Mouse (Mus musculus) Patski (cell line): ENCODE results near the gene Galnt7. TPM values are rescaled to one million over a fixed set of nuclear protein-coding genes. Genes with fewer than 3 reads are reported as not detected.
A peak's percentile ranks its signal among the peaks of the same experiment; 100 is the strongest.

Source experiments
- ATAC-seq: fragments of 100-300 bp; one replicate; pipeline ENCODE4 v1.8.0; 2021
- CTCF ChIA-PET: fragments of 350-600 bp; sonication (Branson Sonifier 250); formaldehyde crosslinking; loops from one replicate; lab custom pipeline; 2022; ENCODE audit warnings: inconsistent platforms; lab: Charles Lee
- POLR2A ChIA-PET: fragments of 350-600 bp; sonication (Branson Sonifier 250); formaldehyde crosslinking; loops from one replicate; lab custom pipeline; 2022; ENCODE audit warnings: antibody characterized with exemption, inconsistent platforms; lab: Charles Lee
- DNase-seq: peaks from one replicate; pipeline ENCODE4 v3.0.0-alpha.2; 2011; ENCODE audit warnings: low read depth, low spot score
- H3K27me3 ChIP-seq: fragments of 371-371 bp; one replicate; pipeline ENCODE4 v1.5.1; 2021
- CTCF ChIP-seq: fragments of 100-300 bp; IDR thresholded peaks from one replicate; pipeline ENCODE4 v1.5.1; 2021
- in situ Hi-C: fragments of 300-500 bp; cut with MboI; formaldehyde crosslinking; loops from 3 replicates; pipeline ENCODE4 v1.11.1; 2018; ENCODE audit warnings: low pct_unique_long_range_greater_than_20kb, mixed read lengths
- polyA plus RNA-seq: library from polyadenylated mRNA; unstranded; gene quantifications from one replicate; pipeline ENCODE4 v1.2.3, GENCODE M21; 2021

Galnt7 gene
- polyA plus RNA-seq, 1 experiment from 2014 or later, result 21.8 TPM

GRCm38 (mm10) chr8:57586667-57587066 is 66.2 kb downstream of the Galnt7 start:
- ATAC-seq (no peak), DNase-seq (no peak)
- in situ Hi-C loops, result loop anchor here (5.0 kb wide), 1 partner anchor 76 kb away; no protein-coding TSS in a partner anchor
- H3K27me3 ChIP-seq, result no peaks in the 10 kb centered on the region
- CTCF ChIA-PET, result interaction anchor here (1.6 kb wide), 1 partner anchor 13 kb away, joined by 3 read pairs; no protein-coding TSS in a partner anchor
- TF ChIP-seq CTCF, result no peak
- POLR2A ChIA-PET, result no interaction called here

- in situ Hi-C loops, result loop anchor here (5.0 kb wide), 1 partner anchor 76 kb away; no protein-coding TSS in a partner anchor
- ATAC-seq, result no peak
- H3K27me3 ChIP-seq, result no peaks in the 10 kb centered on the region
- no peak for DNase-seq
- TF ChIP-seq CTCF, result no peak
- ChIA-PET POLR2A (no interaction called here), CTCF (no interaction called here)
Measured at GRCm38 (mm10) chr8:57585831-57586230, 67.0 kb downstream of the Galnt7 start.

GRCm38 (mm10) chr8:57585128-57585442 is 67.7 kb downstream of the Galnt7 start:
- CTCF ChIA-PET, result interaction anchor here (1.1 to 1.6 kb wide), 2 partner anchors 9 to 11 kb away, joined by 3 to 4 read pairs; no protein-coding TSS in a partner anchor
- no peak for DNase-seq
- no peak for ATAC-seq
- POLR2A ChIA-PET, result no interaction called here
- no peaks in the 10 kb centered on the region for H3K27me3 ChIP-seq
- in situ Hi-C loops, result loop anchor here (5.0 kb wide), 1 partner anchor 77 kb away; no protein-coding TSS in a partner anchor
- TF ChIP-seq CTCF, result no peak

GRCm38 (mm10) chr8:57584416-57585127 is 68.3 kb downstream of the Galnt7 start:
- POLR2A ChIA-PET, result no interaction called here
- no peak for DNase-seq
- in situ Hi-C loops, result loop anchor here (5.0 kb wide), 1 partner anchor 78 kb away; no protein-coding TSS in a partner anchor
- TF ChIP-seq CTCF, result no peak
- CTCF ChIA-PET, result interaction anchor here (1.1 to 1.6 kb wide), 2 partner anchors 10 kb away, joined by 3 to 4 read pairs; no protein-coding TSS in a partner anchor
- H3K27me3 ChIP-seq, result no peaks in the 10 kb centered on the region
- no peak for ATAC-seq

- DNase-seq (no peak), ATAC-seq (no peak)
- in situ Hi-C loops, result loop anchor here (5.0 kb wide), 1 partner anchor 217 kb away; no protein-coding TSS in a partner anchor
- no peaks in the 10 kb centered on the region for H3K27me3 ChIP-seq
- TF ChIP-seq CTCF, result no peak
- ChIA-PET CTCF (interaction anchor here (2.1 to 4.2 kb wide), 2 partner anchors 212 to 221 kb away, joined by 10 to 13 read pairs; no protein-coding TSS in a partner anchor), POLR2A (no interaction called here)
Measured at GRCm38 (mm10) chr8:57579845-57580244, 73.0 kb downstream of the Galnt7 start.

GRCm38 (mm10) chr8:57577301-57577700 is 75.5 kb downstream of the Galnt7 start:
- no peaks in the 10 kb centered on the region for H3K27me3 ChIP-seq
- ChIA-PET CTCF (interaction anchor here (1.0 to 4.2 kb wide), 4 partner anchors 12 to 223 kb away, joined by 3 to 13 read pairs (median 4); no protein-coding TSS in a partner anchor), POLR2A (no interaction called here)
- TF ChIP-seq CTCF, result no peak
- in situ Hi-C loops, result loop anchor here (5.0 kb wide), 1 partner anchor 220 kb away; no protein-coding TSS in a partner anchor
- DNase-seq (no peak), ATAC-seq (no peak)

GRCm38 (mm10) chr8:57576238-57576637 is 76.6 kb downstream of the Galnt7 start:
- POLR2A ChIA-PET, result no interaction called here
- in situ Hi-C loops, result loop anchor here (5.0 kb wide), 1 partner anchor 221 kb away; no protein-coding TSS in a partner anchor
- DNase-seq (no peak), ATAC-seq (no peak)
- no peak for TF ChIP-seq CTCF
- CTCF ChIA-PET, result interaction anchor here (2.9 to 4.2 kb wide), 2 partner anchors 215 to 224 kb away, joined by 13 to 34 read pairs; no protein-coding TSS in a partner anchor
- no peaks in the 10 kb centered on the region for H3K27me3 ChIP-seq

- no peak for DNase-seq
- in situ Hi-C loops, result loop anchor here (5.0 kb wide), 1 partner anchor 222 kb away; no protein-coding TSS in a partner anchor
- no peaks in the 10 kb centered on the region for H3K27me3 ChIP-seq
- POLR2A ChIA-PET, result no interaction called here
- no peak for TF ChIP-seq CTCF
- ATAC-seq, result no peak
- CTCF ChIA-PET, result interaction anchor here (0.7 to 2.9 kb wide), 15 partner anchors 8 to 236 kb away, joined by 3 to 34 read pairs (median 9); no protein-coding TSS in a partner anchor
Measured at GRCm38 (mm10) chr8:57575336-57575735, 77.5 kb downstream of the Galnt7 start.

GRCm38 (mm10) chr8:57574398-57574797 is 78.4 kb downstream of the Galnt7 start:
- peak; percentile 76 for ATAC-seq

GRCm38 (mm10) chr8:57573844-57574243 is 79.0 kb downstream of the Galnt7 start:
- in situ Hi-C loops, result no loop called here
- H3K27me3 ChIP-seq, result no peaks in the 10 kb centered on the region
- ATAC-seq, result no peak
- ChIA-PET CTCF (interaction anchor here (0.8 to 2.9 kb wide), 23 partner anchors 8 to 237 kb away, joined by 3 to 34 read pairs (median 5); no protein-coding TSS in a partner anchor), POLR2A (no interaction called here)
- DNase-seq, result no peak
- no peak for TF ChIP-seq CTCF

More at GRCm38 (mm10) chr8:57574398-57574797, 78.4 kb downstream of the Galnt7 start:
- ChIA-PET POLR2A (no interaction called here), CTCF (interaction anchor here (0.7 to 2.9 kb wide), 27 partner anchors 9 to 237 kb away, joined by 3 to 34 read pairs (median 4); no protein-coding TSS in a partner anchor)
- no peak for DNase-seq
- in situ Hi-C loops, result no loop called here
- H3K27me3 ChIP-seq, result no peaks in the 10 kb centered on the region
- peak; percentile 97 for TF ChIP-seq CTCF
